Mouse (Mus musculus) stomach, embryonic 14.5 days (tissue): ENCODE measurements around the gene Rhbg. TPM values are rescaled to one million over a fixed set of nuclear protein-coding genes. Genes with fewer than 3 reads are reported as not detected.

Experiments
- ATAC-seq: fragments of 200-750 bp; cut with Nextera tagmentation; 2 replicates; pipeline ENCODE4 v1.8.0; 2017; ENCODE audit warnings: low read depth, moderate TSS enrichment; ENCODE audit not compliant: insufficient number of reproducible peaks, insufficient read depth, low FRiP score
- H3K27ac ChIP-seq: fragments of 300-500 bp; sonication (generic); 2 replicates; pipeline ENCODE4 v1.5.1; 2014; ENCODE audit warnings: mild to moderate bottlenecking, low read length, moderate library complexity, mixed read lengths
- H3K27me3 ChIP-seq: fragments of 300-500 bp; sonication (generic); 2 replicates; pipeline ENCODE4 v1.6.1; 2014; ENCODE audit warnings: low read length, control low read depth, mixed read lengths; ENCODE audit not compliant: control insufficient read depth, insufficient read depth
- H3K36me3 ChIP-seq: fragments of 300-500 bp; sonication (generic); 2 replicates; pipeline ENCODE4 v1.6.1; 2014; ENCODE audit warnings: mild to moderate bottlenecking, control low read depth, low read length, moderate library complexity, mixed read lengths; ENCODE audit not compliant: control insufficient read depth, insufficient read depth
- H3K4me1 ChIP-seq: fragments of 300-500 bp; sonication (generic); 2 replicates; pipeline ENCODE4 v1.6.1; 2014; ENCODE audit warnings: low read length, control low read depth, mixed read lengths; ENCODE audit not compliant: control insufficient read depth, insufficient read depth
- H3K4me2 ChIP-seq: fragments of 300-500 bp; sonication (generic); replicated peaks from 2 replicates; pipeline ENCODE4 v1.6.1; 2014; ENCODE audit warnings: low read depth, low read length, control low read depth
- H3K4me3 ChIP-seq: fragments of 300-500 bp; sonication (generic); 2 replicates; pipeline ENCODE4 v1.5.1; 2014; ENCODE audit warnings: low read depth, low read length, control low read depth
- H3K9ac ChIP-seq: fragments of 300-500 bp; sonication (generic); replicated peaks from 2 replicates; pipeline ENCODE4 v1.6.1; 2014; ENCODE audit warnings: low read depth, mild to moderate bottlenecking, control low read depth, low read length, moderate library complexity, mixed read lengths
- H3K9me3 ChIP-seq: fragments of 300-500 bp; sonication (generic); 2 replicates; pipeline ENCODE4 v1.6.1; 2016; ENCODE audit warnings: low read depth, low read length, control low read depth; ENCODE audit not compliant: control insufficient read depth
- WGBS: fragments of 180-500 bp; shearing (Covaris S2); extraction: QIAGEN DNeasy Blood & Tissue Kit; methylation state at CpG from one replicate; pipeline ENCODE4 v1.1.7; 2014; 5-methylcytosine and 5-hydroxymethylcytosine counted together
- polyA plus RNA-seq: library from polyadenylated mRNA; unstranded; fragments of >200 nt; fragmentation: Nextera tagmentation; extraction: Ambion mirVana; gene quantifications from 2 replicates; pipeline ENCODE4 v1.2.1, GENCODE M21; 2014

Rhbg gene
- polyA plus RNA-seq, 1 experiment from 2014 or later = 3.2 TPM

DNA sequence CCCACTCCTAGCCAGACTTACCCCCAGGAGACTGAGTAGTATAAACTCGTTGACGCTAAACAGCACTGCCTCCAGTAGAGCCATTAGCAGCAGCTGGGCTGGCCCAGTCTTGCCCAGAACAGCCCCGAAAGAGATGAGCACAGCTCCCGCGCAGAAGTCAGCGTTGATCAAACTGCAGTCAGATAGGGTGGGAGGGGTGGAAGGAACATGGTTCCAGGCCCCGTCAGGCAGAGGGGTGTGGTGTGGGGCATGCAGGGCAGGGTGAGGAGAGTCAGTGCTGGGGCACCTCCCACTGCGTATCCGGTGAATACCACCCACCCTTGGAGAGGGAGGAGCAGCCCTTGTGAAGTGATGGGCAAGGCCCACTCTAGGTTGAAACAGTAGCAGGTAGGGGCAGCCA is 6.8 kb downstream of the Rhbg start:
- H3K36me3 ChIP-seq = no peaks in the 10 kb centered on the region
- H3K9ac ChIP-seq = no peak overlapping the region
- no peak overlapping the region for H3K4me2 ChIP-seq
- ATAC-seq = no peak
- H3K9me3 ChIP-seq = no peaks in the 10 kb centered on the region
- H3K27me3 ChIP-seq = 0 out of 2 replicates have a peak, but pooled peaks cover 3% of the 10 kb centered on the region
- H3K27ac ChIP-seq = no peak overlapping the region
- WGBS = 47% methylated on average over 9 of the region's 9 CpGs
- no peaks in the 10 kb centered on the region for H3K4me1 ChIP-seq
- no peak overlapping the region for H3K4me3 ChIP-seq

DNA sequence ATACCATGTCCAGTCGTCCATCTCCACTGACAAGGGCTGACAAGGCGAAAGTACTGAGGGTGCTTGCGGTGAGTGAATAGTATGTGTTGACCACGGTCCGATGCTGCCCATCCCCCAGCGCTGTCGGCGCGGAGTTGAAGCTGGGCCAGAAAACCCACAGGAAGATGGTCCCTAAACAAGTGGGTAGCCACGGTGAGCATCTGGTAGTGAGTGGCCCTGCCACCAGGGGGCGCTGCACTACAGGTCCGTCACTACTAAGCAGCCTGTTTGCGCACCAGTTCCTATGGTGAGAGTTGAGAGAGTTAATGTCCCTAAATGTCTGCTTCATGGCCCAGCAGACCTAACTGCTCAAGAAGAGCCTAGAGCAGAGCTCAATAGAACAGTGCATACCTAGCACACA is 8.7 kb downstream of the Rhbg start:
- Histone ChIP-seq H3K4me3 (no peak overlapping the region), H3K9ac (no peak overlapping the region), H3K27ac (no peak overlapping the region), H3K27me3 (peaks cover 18% of the 10 kb centered on the region), H3K36me3 (no peaks in the 10 kb centered on the region), H3K4me2 (no peak overlapping the region), H3K9me3 (no peaks in the 10 kb centered on the region), H3K4me1 (no peaks in the 10 kb centered on the region)
- no peak for ATAC-seq
- WGBS = 20% methylated on average over 13 of the region's 13 CpGs

DNA sequence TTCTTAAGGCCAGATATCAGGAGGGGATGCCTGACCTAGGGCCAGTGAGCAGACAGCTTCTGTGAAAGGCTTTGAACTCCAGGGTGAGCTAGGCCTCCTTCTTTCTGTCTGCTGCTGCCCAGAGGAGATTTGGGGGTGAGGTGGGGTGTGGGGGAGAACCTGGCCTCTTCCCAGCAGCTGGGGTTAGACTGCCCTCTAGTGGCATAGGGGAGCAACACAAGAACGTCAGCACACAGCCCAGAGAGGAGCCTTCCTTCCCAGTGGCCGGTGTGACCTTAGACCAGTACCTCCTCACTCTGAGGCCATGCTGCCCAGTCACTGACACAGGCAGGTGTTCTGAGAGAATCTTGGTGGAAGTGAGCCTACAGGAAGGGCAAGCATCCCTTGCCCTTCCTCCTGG is 10.4 kb downstream of the Rhbg start:
- no peaks in the 10 kb centered on the region for H3K36me3 ChIP-seq
- H3K4me2 ChIP-seq = no peak overlapping the region
- ATAC-seq = no peak
- H3K27me3 ChIP-seq = peaks cover 35% of the 10 kb centered on the region
- no peaks in the 10 kb centered on the region for H3K9me3 ChIP-seq
- 9% methylated on average over 2 of the region's 2 CpGs for WGBS
- H3K27ac ChIP-seq = no peak overlapping the region
- H3K4me1 ChIP-seq = no peaks in the 10 kb centered on the region
- H3K4me3 ChIP-seq = no peak overlapping the region
- H3K9ac ChIP-seq = no peak overlapping the region

DNA sequence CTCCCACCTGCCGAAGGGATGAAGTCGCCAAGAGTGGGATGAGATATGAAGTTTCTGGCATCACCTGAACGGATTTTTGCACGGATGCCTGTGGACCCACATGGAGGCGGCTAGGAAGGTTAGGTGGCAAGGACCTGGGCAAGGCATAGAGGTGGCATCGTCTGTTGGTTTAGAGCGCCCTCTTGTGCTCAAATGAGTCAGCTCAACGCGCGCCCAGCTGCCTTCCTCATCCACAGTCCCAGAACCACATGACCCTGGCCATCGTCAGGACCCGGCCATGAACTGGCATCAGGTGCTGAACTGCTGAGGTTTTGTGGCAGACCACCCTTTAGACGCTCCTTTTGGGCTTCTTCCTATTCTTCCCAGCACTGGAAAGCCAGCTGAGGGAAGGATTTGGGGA is 12.0 kb downstream of the Rhbg start:
- H3K4me1 ChIP-seq = no peaks in the 10 kb centered on the region
- H3K4me2 ChIP-seq = no peak overlapping the region
- 0 out of 2 replicates have a peak, but pooled peaks have one; percentile 31 for ATAC-seq
- 3% methylated on average over 13 of the region's 13 CpGs for WGBS
- no peak overlapping the region for H3K4me3 ChIP-seq
- H3K9ac ChIP-seq = no peak overlapping the region
- H3K27ac ChIP-seq = no peak overlapping the region
- no peaks in the 10 kb centered on the region for H3K9me3 ChIP-seq
- no peaks in the 10 kb centered on the region for H3K36me3 ChIP-seq
- H3K27me3 ChIP-seq = peaks cover 44% of the 10 kb centered on the region

DNA sequence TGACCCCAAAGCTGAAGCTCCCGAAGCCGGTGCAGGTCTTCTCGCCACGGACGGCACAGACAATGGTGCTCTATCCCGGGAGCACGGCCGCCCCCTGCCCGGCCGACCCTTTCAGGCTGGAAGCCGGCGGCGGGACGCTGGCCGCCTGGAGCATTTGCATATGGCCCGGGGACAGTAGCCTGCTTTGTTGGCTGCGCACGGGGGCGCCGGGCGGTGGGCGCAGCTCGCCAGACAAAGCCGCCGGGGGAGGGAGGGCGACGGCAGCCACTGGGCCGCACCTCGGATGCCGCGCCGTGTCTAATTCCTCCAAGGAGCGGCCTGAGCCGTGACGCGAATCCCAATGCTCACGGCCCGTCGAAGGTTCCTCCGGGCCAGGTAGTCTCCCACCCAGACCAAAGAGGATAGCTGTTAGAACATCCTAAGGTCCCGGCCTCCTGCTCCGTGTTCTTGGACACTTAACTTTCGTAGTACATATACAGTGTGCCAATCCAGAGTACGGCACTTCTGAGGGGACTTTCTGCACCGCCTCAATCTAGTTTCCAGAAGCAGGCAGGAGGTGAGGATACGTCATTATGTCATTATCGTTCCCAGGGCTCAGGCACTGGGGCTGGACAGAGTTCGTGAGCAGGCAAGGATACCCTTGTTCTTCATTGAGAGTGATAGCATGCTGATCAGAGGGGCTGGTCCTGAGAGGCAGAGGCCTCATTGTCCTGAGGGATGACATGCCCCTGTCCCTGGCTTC is 13.3 kb downstream of the Rhbg start:
- Histone ChIP-seq H3K9ac (no peak overlapping the region), H3K36me3 (no peaks in the 10 kb centered on the region)

DNA sequence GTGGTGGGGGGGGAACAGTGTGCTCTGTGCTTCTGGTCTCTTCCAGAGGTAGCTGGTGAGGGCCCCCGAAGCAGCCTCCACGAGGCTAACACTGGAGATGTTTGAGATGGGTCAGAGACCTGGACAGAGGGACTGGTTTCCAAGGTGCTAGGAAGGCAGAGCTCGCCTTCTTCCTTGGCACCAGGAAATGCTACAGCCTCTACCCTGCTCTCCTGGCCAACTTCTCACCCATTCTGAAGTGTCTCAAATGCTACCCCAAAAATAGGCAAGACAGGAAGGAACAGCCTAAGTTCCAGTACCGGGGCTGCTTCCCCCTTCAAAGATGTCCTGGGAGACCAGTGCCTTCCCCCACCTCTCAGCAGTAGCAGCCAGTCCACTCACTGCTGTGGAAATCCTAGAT is 15.1 kb downstream of the Rhbg start:
- H3K4me3 ChIP-seq = no peak overlapping the region
- H3K9ac ChIP-seq = no peak overlapping the region
- WGBS = 48% methylated on average over 4 of the region's 4 CpGs
- H3K36me3 ChIP-seq = no peaks in the 10 kb centered on the region
- H3K4me1 ChIP-seq = no peaks in the 10 kb centered on the region
- no peaks in the 10 kb centered on the region for H3K9me3 ChIP-seq
- H3K27me3 ChIP-seq = peaks cover 50% of the 10 kb centered on the region
- H3K4me2 ChIP-seq = no peak overlapping the region
- ATAC-seq = no peak
- no peak overlapping the region for H3K27ac ChIP-seq

More for the DNA sequence above, 13.3 kb downstream of the Rhbg start:
- Histone ChIP-seq H3K9me3 (no peaks in the 10 kb centered on the region), H3K4me3 (no peak overlapping the region), H3K27me3 (peaks cover 50% of the 10 kb centered on the region), H3K4me1 (no peaks in the 10 kb centered on the region), H3K4me2 (peak overlapping the region; percentile 18), H3K27ac (no peak overlapping the region)
- ATAC-seq = no peak
- WGBS = 2% methylated on average over 48 of the region's 48 CpGs

DNA sequence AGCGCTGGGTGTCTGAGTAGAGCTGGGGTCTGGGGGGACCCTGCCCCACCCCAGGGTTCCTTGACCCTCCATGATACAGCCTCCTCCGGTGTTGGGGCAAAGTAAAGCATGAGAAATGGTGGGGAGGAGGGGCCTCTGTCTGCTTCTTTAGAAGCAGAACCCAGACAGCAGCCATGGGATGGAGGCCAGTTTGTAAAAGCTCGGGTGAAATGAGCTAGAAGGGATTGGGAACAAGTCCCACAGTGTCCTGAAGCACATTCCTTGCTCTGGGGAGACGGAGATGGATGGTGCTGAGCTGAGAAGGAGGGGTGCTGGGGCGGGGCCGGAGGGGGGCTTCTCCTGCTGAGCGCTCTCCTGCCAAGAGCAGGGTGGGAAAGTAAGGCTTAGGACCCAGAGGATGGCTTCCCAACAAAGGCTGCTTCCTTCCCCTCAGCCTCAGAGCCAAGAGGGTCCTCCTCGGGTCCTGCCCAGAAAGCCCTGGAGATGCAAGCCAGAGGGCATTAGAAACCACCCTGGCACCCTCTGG is 15.6 kb downstream of the Rhbg start:
- Histone ChIP-seq H3K4me2 (no peak overlapping the region), H3K4me1 (no peaks in the 10 kb centered on the region), H3K27me3 (peaks cover 50% of the 10 kb centered on the region), H3K9me3 (no peaks in the 10 kb centered on the region), H3K9ac (no peak overlapping the region), H3K27ac (no peak overlapping the region), H3K36me3 (no peaks in the 10 kb centered on the region), H3K4me3 (no peak overlapping the region)
- no peak for ATAC-seq
- 41% methylated on average over 8 of the region's 8 CpGs for WGBS

DNA sequence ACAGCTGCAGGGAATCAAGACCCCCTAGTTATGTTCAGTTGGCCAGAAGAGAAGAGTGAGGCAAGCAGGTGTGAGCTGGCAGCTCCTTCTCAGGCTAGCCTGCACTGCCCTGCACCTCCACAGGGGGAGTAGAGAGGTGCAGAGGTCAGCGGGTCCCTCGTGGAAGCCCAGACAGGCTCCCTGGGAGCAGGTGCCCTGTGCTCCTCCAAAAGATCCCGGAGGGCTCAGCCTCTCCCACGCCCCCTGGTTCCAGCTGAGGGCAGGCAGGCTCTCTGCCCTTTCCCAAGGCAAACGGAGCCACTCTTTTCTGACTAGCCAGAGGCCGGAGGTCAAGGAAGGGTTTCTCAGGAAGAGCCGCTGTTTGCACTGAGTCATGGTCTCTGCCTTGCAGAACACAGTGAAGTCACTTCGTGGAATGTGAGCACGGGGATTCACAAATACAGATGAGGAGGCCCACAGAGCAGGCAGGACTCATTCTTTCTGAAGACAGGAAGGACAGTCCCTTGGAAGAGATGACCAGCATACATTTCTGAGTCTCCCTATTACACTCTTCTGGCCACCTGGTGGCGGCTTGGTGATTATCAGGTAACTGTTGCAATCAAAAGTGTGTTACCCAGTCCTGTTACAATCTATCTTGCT is 16.8 kb downstream of the Rhbg start:
- Histone ChIP-seq H3K27ac (no peak overlapping the region), H3K4me1 (no peaks in the 10 kb centered on the region), H3K9me3 (no peaks in the 10 kb centered on the region), H3K9ac (no peak overlapping the region), H3K27me3 (peaks cover 47% of the 10 kb centered on the region), H3K36me3 (no peaks in the 10 kb centered on the region), H3K4me2 (no peak overlapping the region), H3K4me3 (no peak overlapping the region)
- no peak for ATAC-seq
- 8% methylated on average over 10 of the region's 10 CpGs for WGBS
